Mouse (Mus musculus) forebrain, embryonic 10.5 days (tissue): ENCODE measurements around the gene Olfr412. TPM values are rescaled to one million over a fixed set of nuclear protein-coding genes. Genes with fewer than 3 reads are reported as not detected.
A peak's percentile ranks its signal among the peaks of the same experiment; 100 is the strongest.

Experiments
- DNase-seq: peaks from one replicate; pipeline ENCODE4 v3.0.0-alpha.2; 2017; ENCODE audit warnings: low spot score; ENCODE audit errors: extremely low spot score
- H3K27ac ChIP-seq: fragments of 300-500 bp; sonication (generic); 2 replicates; pipeline ENCODE4 v1.5.1; 2016; ENCODE audit warnings: mild to moderate bottlenecking
- H3K27me3 ChIP-seq: fragments of 300-500 bp; sonication (generic); 2 replicates; pipeline ENCODE4 v1.6.1; 2016; ENCODE audit warnings: mild to moderate bottlenecking; ENCODE audit not compliant: poor library complexity, severe bottlenecking
- H3K36me3 ChIP-seq: fragments of 300-500 bp; sonication (generic); replicated peaks from 2 replicates; pipeline ENCODE4 v1.6.1; 2016; ENCODE audit warnings: mild to moderate bottlenecking, moderate library complexity
- H3K4me1 ChIP-seq: fragments of 300-500 bp; sonication (generic); 2 replicates; pipeline ENCODE4 v1.6.1; 2016
- H3K4me3 ChIP-seq: fragments of 300-500 bp; sonication (generic); 2 replicates; pipeline ENCODE4 v1.5.1; 2016; ENCODE audit warnings: mild to moderate bottlenecking, moderate library complexity
- H3K9me3 ChIP-seq: fragments of 300-500 bp; sonication (generic); 2 replicates; pipeline ENCODE4 v1.6.1; 2016; ENCODE audit warnings: mild to moderate bottlenecking, moderate library complexity
- WGBS: fragments of 180-500 bp; shearing (Covaris S2); methylation state at CpG from one replicate; pipeline ENCODE4 v1.1.7; 2016; 5-methylcytosine and 5-hydroxymethylcytosine counted together
- polyA plus RNA-seq: library from polyadenylated mRNA; unstranded; fragments of >200 nt; fragmentation: Nextera tagmentation; extraction: Ambion mirVana; gene quantifications from 2 replicates; pipeline ENCODE4 v1.2.1, GENCODE M21; 2016

Olfr412 gene
- not detected in 2 replicates for polyA plus RNA-seq

DNA sequence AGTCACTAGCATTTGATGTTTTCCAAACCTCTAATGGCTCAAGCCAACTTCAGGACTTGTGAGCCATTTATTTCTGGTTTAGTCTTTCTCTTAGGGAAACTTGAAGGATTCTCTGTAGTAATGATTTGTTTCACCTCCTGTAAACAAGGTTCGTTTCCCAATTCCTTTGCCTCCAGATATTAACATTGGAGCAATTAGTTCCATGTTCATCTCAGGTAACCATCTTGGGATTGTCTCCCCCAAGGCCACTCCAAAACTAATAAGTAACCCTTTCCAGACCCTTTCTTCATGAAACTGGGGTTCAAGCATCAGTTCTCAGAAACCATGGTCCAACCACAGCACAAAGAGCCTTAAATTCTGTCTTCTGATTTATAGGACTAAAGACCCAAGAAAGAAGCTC lies at the start of gene Olfr412:
Olfr412 (plus strand) TSS at position 301 of the 400 bp plus-strand sequence.
- Histone ChIP-seq H3K36me3 (no peaks in the 10 kb centered on the region), H3K4me3 (no peak within 1 kb of the TSS), H3K27ac (no peak within 1 kb of the TSS), H3K27me3 (no peaks in the 10 kb centered on the region), H3K4me1 (no peaks in the 10 kb centered on the region), H3K9me3 (peaks cover 11% of the 10 kb centered on the region; the same call in 1 of the 2 replicates)
- DNase-seq: no peak
- 77% methylated on average over 1 of the region's 1 CpGs for WGBS

- 76% methylated on average over 2 of the region's 2 CpGs for WGBS
Observed at GRCm38 (mm10) chr11:74326044-74326443, 35.8 kb upstream of the Olfr412 start.

DNA sequence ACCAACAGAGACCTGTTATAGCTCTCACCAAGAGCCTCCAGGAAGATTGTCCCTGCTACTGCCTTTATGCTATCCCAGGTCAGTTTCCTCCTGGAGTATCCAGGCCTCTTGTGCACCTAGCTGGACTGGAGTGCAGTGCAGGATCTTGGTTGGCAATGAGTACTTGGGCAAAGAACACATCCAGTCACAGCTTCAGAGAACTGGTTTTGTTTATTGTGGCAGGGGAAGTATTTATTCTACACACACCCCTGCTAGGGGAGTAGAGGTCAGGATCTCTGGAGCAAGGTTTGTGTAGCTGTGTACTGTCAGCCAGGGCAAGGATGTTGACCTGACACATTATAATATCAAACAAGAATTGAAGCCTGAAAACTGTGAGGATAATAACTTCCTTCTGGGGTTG lies 33.1 kb upstream of the Olfr412 start:
- Histone ChIP-seq H3K4me1 (no peaks in the 10 kb centered on the region), H3K27ac (no peak overlapping the region), H3K9me3 (peaks cover 4% of the 10 kb centered on the region; the same call in 1 of the 2 replicates), H3K27me3 (no peaks in the 10 kb centered on the region), H3K4me3 (no peak overlapping the region), H3K36me3 (no peaks in the 10 kb centered on the region)
- DNase-seq: no peak

More at GRCm38 (mm10) chr11:74326044-74326443, 35.8 kb upstream of the Olfr412 start:
- DNase-seq: no peak
- no peaks in the 10 kb centered on the region for H3K36me3 ChIP-seq
- peaks cover 18% of the 10 kb centered on the region; the same call in 1 of the 2 replicates for H3K9me3 ChIP-seq
- no peak overlapping the region for H3K27ac ChIP-seq
- H3K4me1 ChIP-seq: no peaks in the 10 kb centered on the region
- H3K4me3 ChIP-seq: no peak overlapping the region
- H3K27me3 ChIP-seq: no peaks in the 10 kb centered on the region

- 85% methylated on average over 6 of the region's 6 CpGs for WGBS
- Histone ChIP-seq H3K27me3 (no peaks in the 10 kb centered on the region), H3K36me3 (no peaks in the 10 kb centered on the region), H3K4me3 (no peak within 1 kb of the TSS), H3K27ac (no peak within 1 kb of the TSS), H3K9me3 (peaks cover 3% of the 10 kb centered on the region; the same call in 1 of the 2 replicates), H3K4me1 (no peaks in the 10 kb centered on the region)
- no peak for DNase-seq
Observed at GRCm38 (mm10) chr11:74337931-74338330, 23.9 kb upstream of the Olfr412 start, which contains the start of gene Olfr410. TSS of gene Olfr410 (minus strand) at chr11:74338031.

GRCm38 (mm10) chr11:74352550-74352949 lies 9.3 kb upstream of the Olfr412 start, which contains the start of gene Olfr411:
TSS of gene Olfr411 (minus strand) at chr11:74352650.
- no peaks in the 10 kb centered on the region for H3K27me3 ChIP-seq
- H3K4me3 ChIP-seq: no peak within 1 kb of the TSS
- DNase-seq: no peak
- H3K27ac ChIP-seq: no peak within 1 kb of the TSS
- 84% methylated on average over 3 of the region's 3 CpGs for WGBS
- H3K36me3 ChIP-seq: no peaks in the 10 kb centered on the region
- peaks cover 10% of the 10 kb centered on the region; the same call in 1 of the 2 replicates for H3K9me3 ChIP-seq
- no peaks in the 10 kb centered on the region for H3K4me1 ChIP-seq

DNA sequence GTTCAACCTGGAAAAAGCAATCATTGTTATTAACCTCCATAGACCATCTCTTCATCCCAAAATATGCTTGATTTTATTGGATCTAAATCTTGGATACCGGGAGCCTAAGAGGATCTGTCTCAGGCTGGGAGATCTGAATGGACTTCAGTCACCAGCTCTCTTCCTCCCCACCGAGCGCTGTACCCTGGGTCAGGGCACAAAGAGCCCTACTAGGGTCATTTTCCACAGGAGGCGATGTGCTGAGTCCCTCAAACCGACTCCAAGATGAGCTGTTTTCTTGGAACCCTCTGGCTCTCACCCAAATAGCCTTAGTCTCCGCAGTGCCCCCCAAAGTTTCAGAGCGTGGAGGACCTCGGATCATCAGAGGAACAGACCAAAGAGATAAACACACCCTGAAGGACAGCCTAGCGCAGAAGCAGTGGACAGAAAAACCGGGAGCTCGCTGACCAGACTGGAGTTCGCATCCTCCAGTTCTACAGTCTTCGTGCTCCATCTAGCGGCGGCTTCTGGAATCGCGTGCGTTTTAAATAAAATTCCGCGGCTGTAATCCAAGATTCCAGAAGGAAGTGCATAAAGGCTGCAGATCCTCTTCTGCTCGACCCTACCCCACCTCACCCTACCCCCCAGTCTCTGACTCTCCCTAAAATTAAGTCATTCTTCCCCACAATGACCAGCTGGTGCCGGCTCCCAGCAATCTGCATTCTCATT lies 9.7 kb downstream of the Olfr412 start:
- Histone ChIP-seq H3K27ac (no peak overlapping the region), H3K4me1 (no peaks in the 10 kb centered on the region), H3K4me3 (no peak overlapping the region), H3K9me3 (no peaks in the 10 kb centered on the region; the same call in 1 of the 2 replicates), H3K27me3 (peaks cover 11% of the 10 kb centered on the region), H3K36me3 (no peaks in the 10 kb centered on the region)
- WGBS: 12% methylated on average over 22 of the region's 22 CpGs
- peak; percentile 80 for DNase-seq

DNA sequence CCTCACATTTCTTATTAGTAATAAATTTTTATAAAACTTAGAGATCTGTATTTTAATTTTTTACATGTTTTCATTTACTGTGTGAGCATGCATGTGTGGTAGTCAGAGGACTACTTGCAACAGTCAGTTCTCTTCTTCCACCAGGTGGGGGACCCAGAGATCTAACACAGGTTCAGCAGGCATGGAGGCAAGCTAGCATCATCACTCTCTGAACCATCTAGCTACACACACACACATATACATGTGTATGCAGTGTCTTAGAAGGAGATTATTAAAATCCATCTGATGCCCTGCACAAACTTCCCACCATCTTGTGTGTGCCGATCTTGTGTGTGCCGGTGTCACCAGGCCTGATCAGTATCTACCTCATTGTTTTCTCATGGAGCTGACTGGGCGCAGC lies 15.0 kb downstream of the Olfr412 start:
- no peak for DNase-seq
- Histone ChIP-seq H3K9me3 (no peaks in the 10 kb centered on the region), H3K4me1 (peaks cover 4% of the 10 kb centered on the region; the same call in 1 of the 2 replicates), H3K27me3 (no peaks in the 10 kb centered on the region), H3K27ac (no peak overlapping the region), H3K36me3 (no peaks in the 10 kb centered on the region), H3K4me3 (no peak overlapping the region)
- WGBS: 83% methylated on average over 3 of the region's 3 CpGs

- Histone ChIP-seq H3K36me3 (no peaks in the 10 kb centered on the region), H3K27ac (no peak overlapping the region), H3K4me3 (no peak overlapping the region), H3K4me1 (peaks cover 4% of the 10 kb centered on the region; the same call in 1 of the 2 replicates), H3K27me3 (no peaks in the 10 kb centered on the region), H3K9me3 (no peaks in the 10 kb centered on the region)
- no peak for DNase-seq
- 78% methylated on average over 4 of the region's 4 CpGs for whole genome bisulfite sequencing
Observed at GRCm38 (mm10) chr11:74379166-74379873, 17.5 kb downstream of the Olfr412 start.

GRCm38 (mm10) chr11:74385674-74386073 lies 23.8 kb downstream of the Olfr412 start:
- Histone ChIP-seq H3K4me3 (no peak overlapping the region), H3K9me3 (no peaks in the 10 kb centered on the region), H3K36me3 (no peaks in the 10 kb centered on the region), H3K4me1 (peaks cover 10% of the 10 kb centered on the region), H3K27me3 (peaks cover 8% of the 10 kb centered on the region; the same call in 1 of the 2 replicates), H3K27ac (no peak overlapping the region)
- no peak for DNase-seq
- WGBS: 80% methylated on average over 9 of the region's 9 CpGs

DNA sequence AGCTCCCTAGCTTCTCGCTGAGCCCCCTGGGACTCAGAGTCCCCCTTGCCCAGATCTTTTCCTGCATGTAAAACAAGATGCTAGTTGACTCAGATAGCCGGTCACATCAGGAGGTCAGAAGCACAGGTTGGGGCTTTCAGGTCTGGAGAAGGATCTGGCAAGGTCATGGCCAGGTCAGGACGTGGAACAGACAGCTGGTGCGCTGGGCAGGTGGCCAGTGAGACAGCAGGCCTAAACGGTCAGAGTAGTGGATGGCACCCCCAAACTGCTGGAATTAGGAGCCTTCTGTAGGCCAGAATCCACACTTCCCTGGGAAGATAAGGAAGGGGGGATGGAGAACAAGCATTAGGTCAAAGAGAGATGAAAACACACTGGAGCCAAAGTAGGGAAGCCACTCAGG lies 25.3 kb downstream of the Olfr412 start:
- Histone ChIP-seq H3K27ac (no peak overlapping the region), H3K4me3 (no peak overlapping the region), H3K4me1 (peaks cover 10% of the 10 kb centered on the region), H3K9me3 (no peaks in the 10 kb centered on the region), H3K27me3 (peaks cover 18% of the 10 kb centered on the region; the same call in 1 of the 2 replicates), H3K36me3 (no peaks in the 10 kb centered on the region)
- WGBS: 78% methylated on average over 5 of the region's 5 CpGs
- DNase-seq: no peak

- no peak for DNase-seq
- peaks cover 19% of the 10 kb centered on the region; the same call in 1 of the 2 replicates for H3K27me3 ChIP-seq
- 87% methylated on average over 11 of the region's 11 CpGs for WGBS
Observed at GRCm38 (mm10) chr11:74391899-74392298, 30.0 kb downstream of the Olfr412 start.

DNA sequence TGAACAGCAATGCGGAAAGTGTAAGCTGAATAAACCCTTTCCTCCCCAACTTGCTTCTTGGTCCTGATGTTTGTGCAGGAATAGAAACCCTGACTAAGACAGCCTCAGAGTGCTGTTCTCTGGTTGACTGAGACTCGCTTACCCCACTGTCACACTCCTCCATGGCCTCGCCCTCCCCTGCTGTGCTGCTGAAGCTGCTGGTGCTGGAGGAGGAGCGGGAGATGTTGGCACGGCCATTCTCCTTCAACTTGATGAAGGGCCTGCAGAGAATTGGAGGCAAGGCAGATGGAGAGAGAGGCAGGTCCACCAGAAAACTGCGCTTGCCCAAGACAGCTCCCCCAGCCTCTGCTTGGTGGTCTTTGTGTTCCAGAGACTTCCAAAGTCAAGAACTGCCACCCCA lies 31.0 kb downstream of the Olfr412 start:
- Histone ChIP-seq H3K4me1 (peaks cover 10% of the 10 kb centered on the region), H3K27ac (0 out of 2 replicates have a peak overlapping the region, but pooled peaks have one; percentile 44), H3K4me3 (no peak overlapping the region), H3K9me3 (no peaks in the 10 kb centered on the region), H3K27me3 (peaks cover 15% of the 10 kb centered on the region; the same call in 1 of the 2 replicates), H3K36me3 (no peaks in the 10 kb centered on the region)
- DNase-seq: no peak
- 75% methylated on average over 6 of the region's 6 CpGs for WGBS

More at GRCm38 (mm10) chr11:74391899-74392298, 30.0 kb downstream of the Olfr412 start:
- no peaks in the 10 kb centered on the region for H3K36me3 ChIP-seq
- no peaks in the 10 kb centered on the region for H3K9me3 ChIP-seq
- no peak overlapping the region for H3K27ac ChIP-seq
- H3K4me1 ChIP-seq: peaks cover 10% of the 10 kb centered on the region
- no peak overlapping the region for H3K4me3 ChIP-seq

GRCm38 (mm10) chr11:74393489-74393888 lies 31.6 kb downstream of the Olfr412 start:
- Histone ChIP-seq H3K4me1 (peaks cover 10% of the 10 kb centered on the region), H3K9me3 (no peaks in the 10 kb centered on the region), H3K27ac (no peak overlapping the region), H3K27me3 (peaks cover 15% of the 10 kb centered on the region; the same call in 1 of the 2 replicates), H3K4me3 (no peak overlapping the region), H3K36me3 (no peaks in the 10 kb centered on the region)
- WGBS: 84% methylated on average over 5 of the region's 5 CpGs
- DNase-seq: no peak
